Mouse (Mus musculus): Measurements from ENCODE around the gene Fxyd2.

GRCm38 (mm10) chr9:45355192-45355591, 44.3 kb upstream of the Fxyd2 start:
- no peak for TF ChIP-seq CTCF (IDR thresholded peaks at IDR 0.05; ENCODE audit: low read depth, low read length)
- TF ChIP-seq GATA1 (IDR thresholded peaks at IDR 0.05; ENCODE audit: borderline replicate concordance, low read length), result no peak
- no peak for TF ChIP-seq GATA2 (IDR thresholded peaks at IDR 0.05; ENCODE audit: borderline replicate concordance, low read depth, low read length)
- TF ChIP-seq TAL1 (conservative IDR thresholded peaks at IDR 0.05; ENCODE audit: low read depth, low read length), result no peak
- TF ChIP-seq POLR2AphosphoS5 (IDR thresholded peaks at IDR 0.05; ENCODE audit: insufficient replicate concordance, low read depth, low read length), result no peak

Data from G1E (cell line).